Mouse (Mus musculus) cerebral cortex, adult 2 months (tissue): Measurements from ENCODE around the gene Dab2ip.

Source experiments
- WGBS: fragments of 180-500 bp; shearing (Covaris S2); methylation state at CpG from one replicate; pipeline ENCODE4 v1.1.7; 2018; 5-methylcytosine and 5-hydroxymethylcytosine counted together

Gene Dab2ip

GRCm38 (mm10) chr2:35595102-35595501 is 37.0 kb downstream of the Dab2ip start:
- 78% methylated on average over 1 of the region's 1 CpGs for WGBS

DNA sequence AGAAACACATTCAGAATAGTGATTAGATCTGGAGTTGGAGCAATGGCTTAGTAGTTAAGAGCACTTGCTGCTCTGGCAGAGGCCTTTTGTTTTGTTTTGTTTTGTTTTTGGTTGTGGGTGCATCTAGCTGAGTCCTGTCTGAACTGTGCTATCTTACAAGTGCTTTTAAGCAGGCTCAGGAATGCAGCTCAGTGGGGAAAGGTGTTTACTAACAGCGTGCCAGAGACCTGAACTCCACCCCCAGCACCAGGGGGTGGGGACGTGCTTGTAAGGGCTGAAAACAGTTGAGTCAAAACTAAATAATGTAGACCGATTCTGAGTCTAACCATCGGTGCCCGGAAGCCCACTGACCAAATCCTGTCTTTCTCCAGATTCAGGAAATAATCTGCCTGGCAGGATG is 37.7 kb downstream of the Dab2ip start:
- 77% methylated on average over 5 of the region's 5 CpGs for WGBS

- 69% methylated on average over 4 of the region's 4 CpGs for WGBS
Observed at GRCm38 (mm10) chr2:35596796-35597195, 38.7 kb downstream of the Dab2ip start.

DNA sequence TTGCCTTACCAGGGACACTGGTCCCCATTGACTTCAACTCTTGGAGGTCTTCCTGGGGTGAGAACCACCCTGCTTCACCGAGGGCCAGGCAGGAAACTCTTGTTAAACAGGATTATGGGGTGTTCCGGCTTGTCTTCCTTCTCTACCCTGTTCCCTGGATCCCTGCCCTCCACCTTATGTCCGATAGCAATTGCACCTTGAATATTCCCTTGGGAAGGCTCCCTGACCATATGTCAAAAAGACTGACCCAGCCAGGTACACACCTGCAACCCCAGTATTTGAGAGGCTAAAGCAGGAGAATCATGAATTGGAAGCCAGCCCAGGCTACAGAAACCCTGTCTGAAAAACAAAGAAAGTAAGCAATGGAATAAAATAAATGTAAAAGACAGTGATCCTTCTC is 40.8 kb downstream of the Dab2ip start:
- WGBS: 88% methylated on average over 3 of the region's 3 CpGs

DNA sequence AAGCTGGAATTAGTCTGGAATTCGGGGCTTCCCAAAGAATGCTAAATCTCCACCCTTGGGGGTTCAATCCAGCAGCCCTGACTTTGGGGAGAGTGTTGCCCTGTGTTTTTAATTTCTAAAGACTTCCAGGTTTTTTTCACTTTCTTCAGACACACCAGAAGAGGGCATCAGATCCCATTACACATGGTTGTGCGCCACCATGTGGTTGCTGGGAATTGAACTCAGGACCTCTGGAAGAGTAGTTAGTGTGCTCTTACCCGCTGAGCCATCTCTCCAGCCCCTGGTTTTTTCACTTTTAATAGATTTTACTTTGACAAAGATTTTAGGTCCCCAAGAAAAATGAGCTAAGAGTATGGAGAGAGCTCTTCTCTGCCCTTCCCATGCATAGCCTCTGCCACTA is 43.6 kb downstream of the Dab2ip start:
- 87% methylated on average over 3 of the region's 3 CpGs for WGBS

DNA sequence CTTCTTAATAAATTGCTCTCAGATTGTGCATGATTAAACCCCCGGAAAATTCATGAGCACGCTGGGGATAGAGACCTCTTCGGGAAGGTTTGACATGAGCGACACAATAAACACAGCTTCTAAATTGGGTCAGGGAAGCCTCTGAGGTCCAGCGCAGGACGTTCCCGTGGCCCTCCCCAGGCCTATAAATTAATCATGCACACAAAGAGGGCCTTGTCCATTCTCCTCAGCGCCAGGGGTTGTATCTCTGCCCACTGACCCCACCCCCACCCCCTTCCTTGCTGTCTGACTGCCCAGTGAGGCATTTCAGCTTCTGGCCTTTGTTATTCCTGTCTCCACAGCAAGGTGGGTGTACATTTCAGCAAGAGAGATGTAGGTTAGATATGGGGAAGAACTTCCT is 49.4 kb downstream of the Dab2ip start:
- WGBS: 60% methylated on average over 8 of the region's 8 CpGs

DNA sequence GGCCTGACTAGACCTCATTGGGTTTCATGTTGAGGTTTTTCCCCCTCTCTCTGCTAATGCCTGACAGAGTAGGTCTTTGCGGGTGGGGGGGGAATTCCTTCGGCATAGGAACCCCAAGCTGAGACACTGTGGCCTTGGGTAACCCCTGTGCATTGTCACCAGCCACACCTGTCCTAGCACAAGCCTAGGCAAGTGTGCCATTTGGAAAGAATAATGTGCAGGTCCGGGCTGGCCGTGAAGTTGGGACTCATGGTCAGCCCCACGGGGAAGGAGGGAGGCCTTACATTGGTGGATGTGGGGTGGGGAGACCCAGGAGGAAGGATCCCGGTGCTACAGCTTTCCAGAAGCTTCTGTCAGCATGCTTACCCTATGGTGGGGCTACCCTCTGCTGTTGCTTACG is 50.8 kb downstream of the Dab2ip start:
- 83% methylated on average over 7 of the region's 7 CpGs for WGBS

GRCm38 (mm10) chr2:35609317-35609716 is 51.3 kb downstream of the Dab2ip start:
- WGBS: 22% methylated on average over 9 of the region's 9 CpGs

- 19% methylated on average over 11 of the region's 11 CpGs for WGBS
Observed at GRCm38 (mm10) chr2:35610168-35610951, 52.3 kb downstream of the Dab2ip start.

DNA sequence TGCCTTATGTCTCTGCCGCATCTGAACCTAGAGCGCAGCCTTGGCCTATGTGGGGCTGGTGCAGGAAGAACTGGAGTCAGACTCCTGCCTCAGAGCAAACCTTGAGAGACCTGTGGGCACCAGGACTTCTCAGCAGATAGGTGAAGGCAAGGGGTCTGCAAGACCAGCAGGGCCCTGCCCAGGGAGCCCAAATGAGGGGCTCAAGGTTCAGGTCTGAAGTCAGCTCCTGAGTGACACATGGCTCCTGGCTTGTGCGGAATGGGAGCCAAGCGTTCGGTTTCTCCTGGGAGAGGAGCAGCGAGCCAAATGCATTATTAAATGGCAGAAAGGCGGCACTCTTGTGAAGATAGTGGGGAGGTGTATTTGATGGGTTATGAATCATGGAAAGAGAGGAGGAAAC is 52.9 kb downstream of the Dab2ip start:
- 65% methylated on average over 7 of the region's 7 CpGs for WGBS

DNA sequence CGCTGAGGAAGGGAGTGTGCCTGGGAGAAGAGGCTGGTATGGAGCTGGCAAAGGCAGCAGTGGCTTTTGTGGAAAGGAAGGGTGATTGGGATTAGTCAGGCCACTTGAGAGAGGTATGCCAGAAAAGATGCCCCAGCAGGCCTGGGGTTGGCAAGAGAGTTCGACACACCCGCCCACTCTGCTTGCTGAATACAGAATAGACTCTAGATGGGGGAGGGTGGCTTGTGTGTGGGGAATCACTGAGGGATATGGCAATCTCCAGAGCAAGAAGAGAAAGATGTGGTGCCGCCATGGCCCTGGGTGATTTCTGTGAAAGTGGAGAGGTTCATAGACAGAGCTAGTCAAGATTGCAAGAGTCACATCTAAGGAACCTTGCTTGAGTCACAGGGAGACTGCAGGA is 53.6 kb downstream of the Dab2ip start:
- 57% methylated on average over 4 of the region's 4 CpGs for WGBS

DNA sequence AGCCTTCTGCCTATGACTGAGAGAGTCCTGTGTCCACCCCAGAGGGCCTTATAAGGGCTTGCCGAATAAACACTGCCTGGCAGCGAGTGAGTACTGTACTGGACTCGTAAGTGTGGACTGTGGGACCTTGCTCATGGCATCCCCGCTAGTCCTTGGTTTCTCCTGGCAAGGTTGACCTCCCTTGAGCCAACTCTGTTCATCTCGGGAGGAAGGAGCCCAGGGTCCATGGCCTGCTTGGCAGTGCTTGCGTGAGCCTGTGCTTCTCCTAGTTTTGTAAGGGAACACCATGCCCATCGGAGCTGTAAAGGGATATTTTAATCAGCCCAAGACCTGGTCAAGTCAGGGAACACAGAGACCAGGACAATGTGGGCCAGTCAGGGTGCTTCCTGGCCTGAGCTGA is 54.2 kb downstream of the Dab2ip start:
- 64% methylated on average over 7 of the region's 7 CpGs for WGBS

DNA sequence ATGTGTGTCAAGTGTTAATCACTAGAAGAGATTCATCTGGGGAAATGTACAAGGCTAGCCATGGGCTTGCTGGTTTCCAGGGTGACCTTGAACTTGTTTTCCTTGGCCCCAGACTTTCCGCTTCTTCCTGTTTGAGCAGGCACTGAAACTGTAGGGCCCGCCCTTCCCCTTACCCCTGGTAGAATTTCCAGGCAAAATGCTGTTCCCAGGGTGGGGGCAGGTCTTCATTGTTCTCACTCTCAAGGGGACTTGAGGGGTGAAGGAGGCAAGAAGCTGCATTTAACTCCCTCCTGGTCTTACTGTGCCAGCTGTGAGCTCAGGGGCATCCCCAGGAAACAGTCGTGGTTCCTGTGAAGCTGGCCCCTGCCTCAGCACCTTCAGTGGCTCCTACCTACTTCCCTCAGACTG is 55.9 kb downstream of the Dab2ip start:
- WGBS: 69% methylated on average over 3 of the region's 3 CpGs

DNA sequence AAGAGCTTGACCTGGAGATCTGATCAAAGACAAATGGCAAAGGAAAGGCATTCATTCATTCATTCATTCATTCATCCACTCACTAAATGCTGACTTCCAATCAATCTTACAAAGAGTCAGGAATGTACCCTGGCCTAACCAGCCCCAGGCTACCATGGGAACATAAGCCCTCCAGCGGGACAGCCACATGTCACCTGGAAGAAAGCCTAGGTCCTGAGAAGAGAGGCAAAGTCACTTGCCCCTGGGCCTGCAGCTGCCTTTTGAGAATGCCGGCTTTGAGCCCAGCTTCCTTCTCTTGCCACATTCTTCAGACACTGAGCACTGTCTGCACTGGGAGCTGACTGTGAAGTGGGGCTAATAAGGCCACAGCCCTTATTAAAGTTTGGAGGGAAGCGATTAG is 56.3 kb downstream of the Dab2ip start:
- 62% methylated on average over 3 of the region's 3 CpGs for WGBS

GRCm38 (mm10) chr2:35615366-35615765 is 57.3 kb downstream of the Dab2ip start:
- 83% methylated on average over 4 of the region's 4 CpGs for WGBS

DNA sequence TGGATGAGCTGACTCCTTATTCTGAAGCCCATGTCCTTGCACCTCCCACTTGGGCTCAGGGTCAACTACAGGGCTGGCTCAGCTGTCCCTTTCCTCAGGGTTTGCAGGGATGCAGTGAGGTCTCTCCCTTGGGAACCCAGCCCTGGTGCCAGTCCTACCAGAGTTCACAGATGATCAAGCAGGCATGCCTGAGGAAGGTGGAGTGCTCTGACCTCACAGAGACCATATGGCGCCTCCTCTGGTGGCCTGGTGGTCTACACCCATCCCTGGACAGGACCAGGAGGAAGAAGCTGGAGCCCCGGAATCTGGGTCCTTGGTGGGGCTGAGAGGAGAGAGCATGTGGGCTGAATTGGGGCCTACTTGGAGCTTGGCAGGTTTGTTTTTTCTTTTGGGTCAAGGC is 57.9 kb downstream of the Dab2ip start:
- WGBS: 72% methylated on average over 2 of the region's 2 CpGs

- WGBS: 80% methylated on average over 6 of the region's 6 CpGs
Observed at GRCm38 (mm10) chr2:35616891-35617658, 59.0 kb downstream of the Dab2ip start.

- WGBS: 64% methylated on average over 7 of the region's 7 CpGs
Observed at GRCm38 (mm10) chr2:35618981-35619380, 60.9 kb downstream of the Dab2ip start.

- WGBS: 65% methylated on average over 2 of the region's 2 CpGs
Observed at GRCm38 (mm10) chr2:35619532-35619931, 61.5 kb downstream of the Dab2ip start.

DNA sequence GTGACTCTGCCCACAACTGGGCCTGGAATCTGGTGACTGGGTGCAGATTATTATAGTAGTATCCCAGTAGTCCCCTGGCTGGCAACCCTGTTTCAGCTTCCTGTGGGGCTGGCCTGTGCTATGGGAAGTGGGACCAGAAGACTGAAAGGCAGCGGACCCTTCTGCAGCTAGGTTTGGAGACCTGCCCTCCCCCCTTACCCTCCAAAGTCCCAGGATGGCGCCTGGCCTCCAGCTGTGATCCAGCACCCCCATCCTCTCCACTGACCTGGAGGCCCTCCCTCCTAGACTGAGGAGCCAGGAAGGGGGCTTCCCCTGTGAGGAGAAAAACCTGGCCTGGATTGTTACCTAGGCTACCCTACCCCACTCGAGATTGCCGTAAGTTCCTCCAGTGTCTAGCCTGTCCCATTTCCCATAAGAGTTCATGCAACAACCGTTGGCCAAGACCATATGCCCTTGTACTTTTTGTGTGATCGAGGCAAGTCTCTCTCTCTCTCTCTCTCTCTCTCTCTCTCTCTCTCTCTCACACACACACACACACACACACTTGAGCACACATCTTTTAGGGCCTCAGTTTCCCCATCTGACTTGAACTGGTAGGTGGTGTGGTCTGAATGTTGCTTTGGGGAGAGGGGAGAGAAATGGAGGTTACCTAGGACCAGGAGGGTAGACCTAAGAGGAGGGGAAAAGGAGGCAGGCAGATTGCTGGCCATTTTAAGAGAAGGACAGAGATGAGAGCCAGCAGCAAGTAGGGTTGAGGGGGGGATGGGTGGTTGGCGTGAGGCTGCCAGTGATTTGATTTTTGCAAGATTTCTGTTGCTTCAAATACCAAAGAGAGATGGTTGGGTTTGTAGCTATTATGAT is 62.5 kb downstream of the Dab2ip start:
- 67% methylated on average over 7 of the region's 7 CpGs for WGBS

GRCm38 (mm10) chr2:35621225-35621519 is 63.1 kb downstream of the Dab2ip start:
- 85% methylated on average over 2 of the region's 2 CpGs for WGBS

DNA sequence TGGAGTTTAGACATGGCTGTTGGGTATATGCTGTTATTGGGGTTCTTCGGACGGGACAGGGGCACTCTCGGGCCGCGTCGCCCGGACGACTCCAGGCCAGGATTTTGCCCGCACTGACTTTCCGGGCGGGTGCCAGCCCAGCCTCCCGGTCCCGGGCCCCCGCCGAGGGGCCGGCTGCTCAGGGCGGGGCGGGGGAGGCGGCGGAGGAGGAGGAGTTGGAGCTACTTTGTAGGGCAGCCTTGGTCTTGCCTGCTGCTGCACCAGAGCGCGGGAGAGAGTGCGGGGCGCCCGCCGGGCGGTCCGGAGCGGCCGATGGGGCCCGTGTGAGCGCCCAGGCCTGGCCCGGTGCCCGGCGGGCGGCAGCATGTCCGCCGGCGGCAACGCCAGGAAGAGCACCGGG is 63.7 kb downstream of the Dab2ip start:
- 4% methylated on average over 41 of the region's 41 CpGs for WGBS
